29 mouse cellular contexts compared by ENCODE assay signal in genomic region chr11:22118853-22119252, GRCm38 (mm10).
"Had no signal": no experiment of that assay in that cellular context is flagged by ENCODE, and none has a peak within 500 bp of the region (broad histone marks: within the 10 kb centered on the region; RNA-seq: fewer than 3 reads in every experiment).

No protein-coding gene starts in this region.

- H3K9ac ChIP-seq: limb, embryonic 12.5 days; limb, embryonic 13.5 days; limb, embryonic 15.5 days; liver, embryonic 12.5 days; liver, embryonic 13.5 days; liver, embryonic 14.5 days; liver, embryonic 15.5 days; liver, postnatal 0 days; lung, embryonic 14.5 days; lung, embryonic 15.5 days; midbrain, embryonic 12.5 days; midbrain, embryonic 13.5 days; midbrain, embryonic 15.5 days; neural tube, embryonic 12.5 days had no signal

- H3K4me2 ChIP-seq: limb, embryonic 12.5 days; limb, embryonic 13.5 days; limb, embryonic 15.5 days; liver, embryonic 11.5 days; liver, embryonic 12.5 days; liver, embryonic 13.5 days; liver, embryonic 15.5 days; lung, embryonic 14.5 days; lung, embryonic 15.5 days; midbrain, embryonic 11.5 days; midbrain, embryonic 12.5 days; midbrain, embryonic 13.5 days; midbrain, embryonic 15.5 days; neural tube, embryonic 12.5 days had no signal

- H3K9me3 ChIP-seq: limb, embryonic 10.5 days; limb, embryonic 12.5 days; limb, embryonic 13.5 days; limb, embryonic 15.5 days; liver, embryonic 12.5 days; liver, embryonic 13.5 days; liver, embryonic 15.5 days; lung, embryonic 15.5 days; megakaryocyte, embryonic 14.5 days; midbrain, embryonic 10.5 days; midbrain, embryonic 12.5 days; midbrain, embryonic 13.5 days; midbrain, embryonic 15.5 days; neural tube, embryonic 12.5 days had no signal

- H3K27ac ChIP-seq: limb, embryonic 10.5 days; limb, embryonic 12.5 days; limb, embryonic 13.5 days; limb, embryonic 15.5 days; liver, embryonic 12.5 days; liver, embryonic 13.5 days; liver, embryonic 14.5 days; liver, embryonic 15.5 days; lung, embryonic 15.5 days; macrophage; midbrain, embryonic 10.5 days; midbrain, embryonic 12.5 days; midbrain, embryonic 13.5 days; midbrain, embryonic 15.5 days; neural tube, embryonic 12.5 days had no signal

- H3K4me1 ChIP-seq: limb, embryonic 10.5 days; limb, embryonic 12.5 days; limb, embryonic 13.5 days; limb, embryonic 15.5 days; liver, embryonic 12.5 days; liver, embryonic 13.5 days; liver, embryonic 15.5 days; lung, embryonic 15.5 days; megakaryocyte, embryonic 14.5 days; midbrain, embryonic 10.5 days; midbrain, embryonic 12.5 days; midbrain, embryonic 13.5 days; midbrain, embryonic 15.5 days; neural tube, embryonic 12.5 days had no signal

- H3K36me3 ChIP-seq: limb, embryonic 10.5 days; limb, embryonic 12.5 days; limb, embryonic 15.5 days; liver, embryonic 12.5 days; liver, embryonic 13.5 days; liver, embryonic 15.5 days; lung, embryonic 15.5 days; midbrain, embryonic 10.5 days; midbrain, embryonic 12.5 days; midbrain, embryonic 13.5 days; midbrain, embryonic 15.5 days; neural tube, embryonic 12.5 days had no signal

- H3K27me3 ChIP-seq: limb, embryonic 12.5 days; limb, embryonic 13.5 days; limb, embryonic 15.5 days; liver, embryonic 12.5 days; liver, embryonic 13.5 days; liver, embryonic 15.5 days; lung, embryonic 15.5 days; megakaryocyte, embryonic 14.5 days; midbrain, embryonic 12.5 days; midbrain, embryonic 13.5 days; midbrain, embryonic 15.5 days; neural tube, embryonic 12.5 days had no signal

- H3K4me3 ChIP-seq: limb, embryonic 10.5 days; limb, embryonic 12.5 days; limb, embryonic 13.5 days; limb, embryonic 15.5 days; liver, embryonic 12.5 days; liver, embryonic 13.5 days; liver, embryonic 15.5 days; lung, embryonic 15.5 days; megakaryocyte, embryonic 14.5 days; midbrain, embryonic 10.5 days; midbrain, embryonic 12.5 days; midbrain, embryonic 13.5 days; midbrain, embryonic 15.5 days; myocyte; neural tube, embryonic 12.5 days had no signal

- DNase-seq: left cerebral cortex, postnatal 4 days; liver; liver, embryonic 13.5 days; liver, postnatal 0 days; lung, adult 18-20 months; lung, adult 2 months; lung, embryonic 14.5 days; lung, postnatal 10 days; lung, postnatal 14 days; lung, postnatal 36 days; midbrain, embryonic 14.5 days had no signal
